ENCODE assay signal across 31 mouse cellular contexts in genomic region chr19:24585171-24585570, GRCm38 (mm10). TPM values are rescaled to one million over a fixed set of nuclear protein-coding genes. Genes with fewer than 3 reads are reported as not detected.
"Had no signal": no experiment of that assay in that cellular context is flagged by ENCODE, and none has a peak within 500 bp of the region (broad histone marks: within the 10 kb centered on the region; RNA-seq: fewer than 3 reads in every experiment).

No protein-coding gene starts in this region.

- H3K4me2 ChIP-seq: limb, embryonic 12.5 days; limb, embryonic 13.5 days; limb, embryonic 15.5 days; liver, embryonic 11.5 days; liver, embryonic 12.5 days; liver, embryonic 13.5 days; liver, embryonic 15.5 days; lung, embryonic 14.5 days; lung, embryonic 15.5 days; midbrain, embryonic 12.5 days; midbrain, embryonic 15.5 days; neural tube, embryonic 12.5 days had no signal

- ATAC-seq: liver, embryonic 12.5 days; liver, postnatal 0 days; lung, postnatal 0 days; midbrain, embryonic 15.5 days; midbrain, embryonic 16.5 days had no signal

- H3K4me3 ChIP-seq: limb, embryonic 10.5 days; limb, embryonic 12.5 days; limb, embryonic 13.5 days; limb, embryonic 15.5 days; liver, embryonic 12.5 days; liver, embryonic 13.5 days; liver, embryonic 15.5 days; lung, embryonic 15.5 days; megakaryocyte, embryonic 14.5 days; midbrain, embryonic 10.5 days; midbrain, embryonic 12.5 days; midbrain, embryonic 15.5 days; myocyte; neural tube, embryonic 12.5 days had no signal

- H3K4me1 ChIP-seq: limb, embryonic 10.5 days; limb, embryonic 12.5 days; limb, embryonic 13.5 days; limb, embryonic 15.5 days; liver, embryonic 12.5 days; liver, embryonic 13.5 days; liver, embryonic 15.5 days; lung, embryonic 15.5 days; midbrain, embryonic 12.5 days; midbrain, embryonic 15.5 days; neural tube, embryonic 12.5 days had no signal

- H3K9ac ChIP-seq: limb, embryonic 12.5 days; limb, embryonic 13.5 days; limb, embryonic 15.5 days; liver, embryonic 12.5 days; liver, embryonic 13.5 days; liver, embryonic 14.5 days; liver, embryonic 15.5 days; liver, postnatal 0 days; lung, embryonic 14.5 days; lung, embryonic 15.5 days; midbrain, embryonic 12.5 days; midbrain, embryonic 15.5 days; neural tube, embryonic 12.5 days had no signal

- H3K36me3 ChIP-seq: limb, embryonic 10.5 days; limb, embryonic 12.5 days; limb, embryonic 13.5 days; limb, embryonic 15.5 days; liver, embryonic 12.5 days; liver, embryonic 13.5 days; liver, embryonic 15.5 days; lung, embryonic 15.5 days; midbrain, embryonic 10.5 days; midbrain, embryonic 12.5 days; midbrain, embryonic 15.5 days; neural tube, embryonic 12.5 days had no signal

- H3K27me3 ChIP-seq: limb, embryonic 12.5 days; limb, embryonic 13.5 days; limb, embryonic 15.5 days; lung, embryonic 15.5 days; midbrain, embryonic 12.5 days; midbrain, embryonic 15.5 days; neural tube, embryonic 12.5 days had no signal

- DNase-seq: left cerebral cortex, postnatal 4 days; liver; liver, embryonic 13.5 days; liver, postnatal 0 days; lung, adult 18-20 months; lung, adult 2 months; lung, embryonic 14.5 days; lung, postnatal 10 days; lung, postnatal 14 days; lung, postnatal 36 days; lung, postnatal 4 days; midbrain, embryonic 14.5 days had no signal

- H3K9me3 ChIP-seq: limb, embryonic 10.5 days; limb, embryonic 12.5 days; limb, embryonic 13.5 days; limb, embryonic 15.5 days; liver, embryonic 12.5 days; liver, embryonic 13.5 days; liver, embryonic 15.5 days; lung, embryonic 15.5 days; megakaryocyte, embryonic 14.5 days; midbrain, embryonic 10.5 days; midbrain, embryonic 12.5 days; midbrain, embryonic 15.5 days; neural tube, embryonic 12.5 days had no signal

- H3K27ac ChIP-seq: limb, embryonic 10.5 days; limb, embryonic 12.5 days; limb, embryonic 13.5 days; limb, embryonic 15.5 days; liver, embryonic 12.5 days; liver, embryonic 13.5 days; liver, embryonic 14.5 days; liver, embryonic 15.5 days; lung, embryonic 15.5 days; macrophage; midbrain, embryonic 10.5 days; midbrain, embryonic 12.5 days; midbrain, embryonic 15.5 days; neural tube, embryonic 12.5 days had no signal

RNA-seq across cellular contexts. Expression of gene Pip5k1b, which starts 29.5 kb away (rescaled TPM):
- polyA plus RNA-seq: liver, adult 2 months had no signal
